Mouse (Mus musculus) granulocyte monocyte progenitor cell, adult 5-6 weeks (primary cell): Measurements from ENCODE around the gene Nprl3. TPM values are rescaled to one million over a fixed set of nuclear protein-coding genes. Genes with fewer than 3 reads are reported as not detected.
A peak's percentile ranks its signal among the peaks of the same experiment; 100 is the strongest.
"Not testable (repeated sequence)": the region's sequence is repeated elsewhere in the genome, so short reads cannot be mapped to it uniquely, and the experiment has no call there.

Experiments
- ATAC-seq: replicated peaks from 2 replicates; pipeline ENCODE4 v1.8.0; 2016; ENCODE audit warnings: mild to moderate bottlenecking, moderate TSS enrichment, inconsistent platforms; ENCODE audit not compliant: poor library complexity, severe bottlenecking
- total RNA-seq, 2 experiments: library from RNA; stranded (forward) in 1 of 2; stranded (reverse) in 1 of 2; fragments of 200-712, 200-1000 nt in 1 of 2; fragments of >200 nt in 1 of 2; fragmentation: Nextera tagmentation in 1 of 2; gene quantifications; 2 replicates each; pipeline ENCODE4 v1.2.3; 2014 to 2017

The Nprl3 gene
- total RNA-seq, 2 experiments from 2014 or later: 17.7 to 25.3 TPM

- ATAC-seq: peak; percentile 97
These were observed 62.2 kb downstream of the Nprl3 start, which contains the start of gene Snrnp25 for GRCm38 (mm10) chr11:32205058-32205873. Gene Snrnp25 (plus strand): TSS chr11:32205415.

- no peak for ATAC-seq
These were observed 65.4 kb downstream of the Nprl3 start for GRCm38 (mm10) chr11:32201922-32202685.

DNA sequence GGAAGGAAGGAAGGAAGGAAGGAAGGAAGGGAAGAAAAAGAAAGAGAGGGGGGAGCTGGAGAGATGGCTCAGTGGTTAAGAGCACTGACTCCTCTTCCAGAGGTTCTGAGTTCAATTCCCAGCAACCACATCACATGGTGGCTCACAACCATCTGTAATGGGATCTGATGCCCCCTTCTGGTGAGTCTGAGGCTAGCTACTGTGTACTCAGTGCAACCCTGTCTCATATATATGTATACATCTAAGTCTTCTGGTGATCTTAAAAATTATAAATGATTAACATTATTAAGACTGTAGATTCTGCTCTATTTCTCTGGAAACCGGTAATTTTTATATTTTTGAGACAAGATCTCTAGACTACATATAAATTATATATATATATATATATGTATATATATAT lies 66.5 kb downstream of the Nprl3 start:
- ATAC-seq: not testable (repeated sequence)

DNA sequence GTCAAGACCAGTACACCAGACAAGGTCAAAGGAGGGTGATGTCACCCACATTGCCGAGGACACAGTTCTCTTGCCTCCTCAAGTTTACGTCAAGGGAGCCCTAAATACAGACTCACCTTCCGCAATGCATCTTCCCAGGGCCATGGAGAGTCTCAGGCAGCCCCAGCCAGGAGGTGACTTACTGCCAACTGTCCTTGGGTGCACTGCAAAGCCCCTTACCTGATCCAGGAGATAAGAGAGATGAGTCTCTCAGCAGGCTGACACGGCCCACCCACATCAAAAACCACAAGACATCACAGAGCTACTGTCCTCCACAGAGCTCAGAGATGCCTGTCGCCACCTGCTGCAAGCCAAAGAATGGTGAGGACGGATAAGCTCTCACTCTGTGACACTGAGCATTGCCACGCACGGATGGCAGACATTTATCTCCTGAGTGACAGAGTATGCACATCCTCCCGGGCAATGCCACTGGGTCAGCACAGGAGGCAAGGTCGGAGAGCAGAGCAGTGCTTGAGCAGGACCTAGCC lies 67.4 kb downstream of the Nprl3 start, which contains the start of gene Il9r:
TSS of gene Il9r (minus strand) at position 205 of the 527 bp plus-strand sequence.
- ATAC-seq: no peak

DNA sequence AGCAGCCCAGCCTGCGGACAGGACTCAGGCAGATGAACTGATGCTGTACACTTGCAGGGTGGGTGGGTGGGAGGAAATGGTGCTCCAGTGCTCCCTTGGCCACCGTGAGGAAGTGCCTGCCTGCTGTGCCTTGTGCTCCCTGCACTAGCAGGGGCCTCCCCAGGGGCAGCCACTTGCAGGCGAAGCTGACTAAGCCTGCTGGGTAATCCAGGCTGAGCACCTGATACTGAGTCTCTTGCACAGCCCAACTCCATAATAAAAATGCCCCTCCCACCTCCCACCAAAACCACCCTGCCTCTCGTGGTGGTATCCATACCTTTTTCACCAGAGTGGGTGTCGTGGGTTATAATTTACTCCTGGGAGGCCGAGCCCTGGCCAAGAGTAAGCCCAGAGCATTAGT lies 68.3 kb downstream of the Nprl3 start:
- 0 out of 2 replicates have a peak, but pooled peaks have one; percentile 12 for ATAC-seq

DNA sequence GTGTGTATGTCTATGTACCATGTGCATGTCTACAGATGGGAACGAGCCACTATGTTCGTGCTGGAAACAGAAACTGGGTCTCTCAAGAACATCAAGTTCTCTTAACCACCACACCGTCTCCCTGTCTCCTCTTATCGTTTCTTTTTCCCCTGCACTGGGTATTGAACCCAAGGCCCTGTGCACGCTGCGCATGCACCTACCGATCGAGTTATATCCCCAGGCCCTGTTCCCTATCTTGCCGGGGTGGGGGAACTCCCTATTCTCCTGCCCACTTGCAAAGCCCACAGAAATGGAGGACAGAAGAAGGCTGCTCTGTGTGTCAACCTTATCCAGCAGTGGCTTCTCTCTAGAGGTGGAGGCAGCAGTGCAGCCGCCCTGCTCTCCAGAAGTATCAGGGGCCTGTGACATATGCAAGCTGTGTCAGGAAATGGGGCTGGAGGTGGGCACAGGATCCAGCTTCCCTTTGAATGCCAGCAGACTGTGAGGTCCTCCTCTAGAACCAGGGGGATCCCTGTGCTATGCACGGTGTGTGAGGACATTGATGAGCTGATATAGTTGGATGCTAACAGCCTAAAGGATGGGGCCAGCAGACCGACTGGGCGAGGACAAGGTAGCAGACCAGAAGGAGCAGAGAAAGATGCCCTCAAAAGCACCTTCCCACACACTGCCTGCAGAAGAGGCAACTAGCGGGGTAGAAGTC lies 69.1 kb downstream of the Nprl3 start:
- ATAC-seq: 0 out of 2 replicates have a peak, but pooled peaks have one; percentile 24

- no peak for ATAC-seq
These were observed 69.7 kb downstream of the Nprl3 start for GRCm38 (mm10) chr11:32197766-32198165.

GRCm38 (mm10) chr11:32196727-32197126 lies 70.8 kb downstream of the Nprl3 start:
- ATAC-seq: no peak

DNA sequence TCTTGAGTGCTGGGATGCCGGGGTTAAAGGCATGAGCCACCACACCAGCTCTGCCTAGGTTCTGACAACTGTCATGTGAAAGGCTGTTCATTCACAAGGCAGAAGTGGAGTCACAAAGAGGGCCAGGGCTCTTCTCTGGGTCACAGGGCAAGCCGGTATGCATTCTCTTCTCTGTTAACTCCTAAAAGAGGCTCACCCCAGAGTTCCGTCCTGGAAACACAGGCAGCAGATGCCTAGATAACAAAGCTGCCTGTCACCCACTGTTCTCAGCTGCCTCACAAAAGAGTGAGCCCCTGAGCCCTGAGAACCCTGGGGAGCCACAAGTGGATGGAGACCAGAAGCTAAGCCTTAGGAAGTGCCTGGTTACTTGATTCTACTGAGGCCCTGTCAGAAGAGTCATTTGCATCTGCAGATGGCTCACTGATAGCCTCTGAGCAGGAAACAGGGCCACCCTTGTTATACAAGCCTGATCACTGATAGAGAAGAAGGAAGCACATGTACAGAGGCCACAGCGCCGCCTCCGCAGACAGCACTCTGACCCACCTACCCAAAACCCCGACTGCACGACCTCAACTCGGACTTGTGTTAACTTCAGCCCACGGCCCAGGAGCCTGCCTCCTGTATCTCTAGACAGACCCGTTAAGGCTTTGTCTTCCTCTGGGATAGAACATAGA lies 71.5 kb downstream of the Nprl3 start:
- peak; percentile 39; the same call in 1 of the 2 replicates for ATAC-seq

GRCm38 (mm10) chr11:32194626-32195025 lies 72.9 kb downstream of the Nprl3 start:
- no peak for ATAC-seq

- ATAC-seq: no peak
These were observed 73.4 kb downstream of the Nprl3 start for GRCm38 (mm10) chr11:32194086-32194485.

- ATAC-seq: no peak
These were observed 74.4 kb downstream of the Nprl3 start for GRCm38 (mm10) chr11:32193156-32193555.

GRCm38 (mm10) chr11:32190603-32191110 lies 76.8 kb downstream of the Nprl3 start:
- ATAC-seq: no peak

DNA sequence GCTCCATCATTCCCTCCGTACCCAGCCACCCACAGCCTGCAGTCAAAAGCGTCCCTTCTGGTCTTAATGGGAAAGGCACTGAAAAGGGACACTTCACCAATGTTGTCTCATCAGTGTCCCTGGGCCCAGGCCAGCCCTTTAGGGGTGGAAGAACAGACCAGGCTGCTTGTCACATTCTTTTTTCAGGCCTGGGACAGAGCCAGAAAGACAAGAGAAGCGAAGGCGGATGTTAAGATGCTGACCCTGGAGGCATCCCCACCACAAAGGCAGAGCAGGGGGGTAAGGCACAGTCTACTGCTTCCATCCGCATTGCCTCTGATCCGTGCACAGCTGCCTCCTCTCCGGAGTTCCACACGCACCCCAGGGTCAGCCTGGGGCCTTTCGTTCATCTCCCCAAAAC lies 77.4 kb downstream of the Nprl3 start:
- ATAC-seq: no peak

DNA sequence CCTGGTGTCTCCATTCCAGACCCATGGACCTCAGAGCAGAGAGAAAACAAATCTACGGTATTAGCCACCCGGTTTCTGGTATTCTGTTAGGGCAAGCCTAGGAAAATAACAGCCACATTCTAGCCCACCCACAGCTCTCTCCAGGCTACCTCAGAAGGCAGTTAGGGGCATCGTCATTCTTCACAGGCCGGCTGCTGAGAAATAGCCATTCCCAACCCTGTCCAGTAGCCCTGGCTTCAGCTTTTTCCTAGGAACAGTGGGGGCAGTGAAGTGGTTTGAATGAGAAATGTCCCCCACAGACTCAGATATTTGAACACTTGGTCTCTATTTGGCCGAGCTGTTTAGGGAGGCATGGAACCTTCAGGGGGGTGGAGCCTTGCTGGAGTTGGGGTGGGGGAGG lies 78.1 kb downstream of the Nprl3 start:
- no peak for ATAC-seq

DNA sequence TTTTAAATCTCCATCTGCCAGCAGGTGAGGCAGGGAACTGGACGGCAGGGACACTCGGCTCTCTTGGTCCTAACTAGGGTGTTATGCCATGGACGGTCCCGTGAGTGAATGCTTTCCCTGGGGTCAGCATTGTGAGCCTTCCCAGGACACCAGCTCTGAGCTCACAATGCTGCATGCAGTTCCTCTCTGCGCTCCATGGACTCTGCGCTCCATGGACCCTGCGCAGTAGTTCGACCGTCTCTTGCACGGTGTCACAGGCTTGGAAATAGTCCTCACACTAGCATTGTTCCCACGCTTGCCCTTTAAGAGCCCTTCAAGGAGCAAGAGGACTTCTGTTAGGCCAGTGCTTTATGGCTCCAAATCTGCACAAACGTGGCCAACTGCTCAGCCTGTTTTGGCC lies 78.6 kb downstream of the Nprl3 start:
- no peak for ATAC-seq

DNA sequence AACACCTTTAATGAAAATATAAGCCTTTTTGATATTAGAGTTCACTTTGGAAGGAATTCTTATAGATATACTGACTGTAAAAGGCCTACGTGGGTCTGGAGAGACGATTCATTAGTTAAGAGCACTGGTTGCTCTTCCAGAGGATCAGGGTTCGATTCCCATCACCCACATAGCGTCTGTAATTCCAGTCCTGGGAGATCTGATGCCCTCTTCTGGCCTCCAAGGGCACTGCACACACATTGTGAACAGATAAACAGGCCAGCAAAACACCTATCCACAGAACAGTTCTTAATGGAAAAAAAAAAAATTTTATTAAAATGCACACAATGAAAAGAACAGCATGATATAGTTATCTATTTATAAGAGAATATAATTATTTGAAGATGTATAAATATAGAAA lies 80.3 kb downstream of the Nprl3 start:
- no peak for ATAC-seq

GRCm38 (mm10) chr11:32186031-32186430 lies 81.5 kb downstream of the Nprl3 start:
- no peak for ATAC-seq

- ATAC-seq: no peak
These were observed 83.0 kb downstream of the Nprl3 start for GRCm38 (mm10) chr11:32184469-32184868.
